Mouse (Mus musculus): ENCODE data around the gene Aff4. TPM values are rescaled to one million over a fixed set of nuclear protein-coding genes. Genes with fewer than 3 reads are reported as not detected.
A peak's percentile ranks its signal among the peaks of the same experiment; 100 is the strongest.
"Not testable (repeated sequence)": the region's sequence is repeated elsewhere in the genome, so short reads cannot be mapped to it uniquely, and the experiment has no call there.

The Aff4 gene
- polyA plus RNA-seq, 1 experiment: 856 TPM

DNA sequence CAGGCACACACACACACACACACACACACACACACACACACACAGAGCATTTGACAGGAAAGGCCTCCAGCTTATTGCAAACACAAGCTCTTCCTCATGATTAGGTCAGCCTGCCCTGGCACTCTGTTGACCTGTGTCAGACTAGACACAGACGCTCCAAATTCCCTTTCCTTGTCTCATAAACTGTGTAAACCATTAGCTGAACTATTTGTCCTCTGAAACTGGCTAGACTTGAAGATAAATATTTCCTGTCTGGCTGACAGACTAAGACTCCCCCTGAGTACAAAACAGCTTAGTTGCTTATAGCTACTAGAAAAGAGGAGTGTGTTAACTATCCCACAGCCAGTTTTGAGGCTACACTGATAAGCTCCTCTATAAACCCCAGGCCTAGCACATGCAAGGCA lies 35.9 kb upstream of the Aff4 start:
- Histone ChIP-seq H3K27ac (ENCODE audit: insufficient read depth, low read depth, low read length) (no peak overlapping the region), H3K4me3 (ENCODE audit: insufficient read depth, low read depth, low read length) (no peak overlapping the region), H3K4me1 (ENCODE audit: control insufficient read depth, insufficient read depth, low read length) (no peaks in the 10 kb centered on the region)
- WGBS: 74% methylated on average over 1 of the region's 1 CpGs
- no peak for TF ChIP-seq POLR2A (IDR thresholded peaks at IDR 0.05; ENCODE audit: insufficient read depth, low read depth, low read length)

- TF ChIP-seq POLR2A (IDR thresholded peaks at IDR 0.05; ENCODE audit: insufficient read depth, low read depth, low read length) (no peak), CTCF (IDR thresholded peaks at IDR 0.05; ENCODE audit: insufficient read depth, low read depth, low read length) (no peak)
- H3K4me3 ChIP-seq (ENCODE audit: insufficient read depth, low read depth, low read length): no peak overlapping the region
- WGBS: 20% methylated on average over 6 of the region's 6 CpGs
Measured at GRCm38 (mm10) chr11:53316996-53317395, 33.6 kb upstream of the Aff4 start.

DNA sequence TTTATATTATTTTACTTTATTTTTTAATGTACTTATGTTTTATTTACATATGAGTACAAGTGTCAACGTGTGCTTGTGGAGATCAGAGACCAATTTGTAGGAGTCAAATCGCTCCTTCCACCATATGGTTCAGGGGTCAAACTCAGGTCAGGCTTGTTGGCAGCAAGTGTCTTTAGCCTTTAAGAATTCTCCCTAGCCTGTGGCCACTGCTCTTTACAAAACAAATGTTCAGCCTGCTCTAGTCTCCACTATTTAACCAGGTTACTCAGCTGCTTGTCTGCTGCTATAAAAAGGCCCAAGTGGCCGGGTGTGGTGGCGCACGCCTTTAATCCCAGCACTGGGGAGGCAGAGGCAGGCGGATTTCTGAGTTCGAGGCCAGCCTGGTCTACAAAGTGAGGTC lies 32.6 kb upstream of the Aff4 start:
- no peak overlapping the region for H3K4me3 ChIP-seq (ENCODE audit: insufficient read depth, low read depth, low read length)
- no peaks in the 10 kb centered on the region for H3K4me1 ChIP-seq (ENCODE audit: control insufficient read depth, insufficient read depth, low read length)
- TF ChIP-seq CTCF (IDR thresholded peaks at IDR 0.05; ENCODE audit: insufficient read depth, low read depth, low read length) (no peak), POLR2A (IDR thresholded peaks at IDR 0.05; ENCODE audit: insufficient read depth, low read depth, low read length) (no peak)
- 88% methylated on average over 7 of the region's 7 CpGs for WGBS
- no peak overlapping the region for H3K27ac ChIP-seq (ENCODE audit: insufficient read depth, low read depth, low read length)

More at GRCm38 (mm10) chr11:53316996-53317395, 33.6 kb upstream of the Aff4 start:
- Histone ChIP-seq H3K27ac (ENCODE audit: insufficient read depth, low read depth, low read length) (peak overlapping the region; percentile 27), H3K4me1 (ENCODE audit: control insufficient read depth, insufficient read depth, low read length) (no peaks in the 10 kb centered on the region)

- not testable (repeated sequence) for H3K4me3 ChIP-seq (ENCODE audit: insufficient read depth, low read depth, low read length); H3K27ac ChIP-seq (ENCODE audit: insufficient read depth, low read depth, low read length); H3K4me1 ChIP-seq (ENCODE audit: control insufficient read depth, insufficient read depth, low read length)
- 85% methylated on average over 3 of the region's 3 CpGs for WGBS
Measured at GRCm38 (mm10) chr11:53318568-53318967, 32.1 kb upstream of the Aff4 start.

DNA sequence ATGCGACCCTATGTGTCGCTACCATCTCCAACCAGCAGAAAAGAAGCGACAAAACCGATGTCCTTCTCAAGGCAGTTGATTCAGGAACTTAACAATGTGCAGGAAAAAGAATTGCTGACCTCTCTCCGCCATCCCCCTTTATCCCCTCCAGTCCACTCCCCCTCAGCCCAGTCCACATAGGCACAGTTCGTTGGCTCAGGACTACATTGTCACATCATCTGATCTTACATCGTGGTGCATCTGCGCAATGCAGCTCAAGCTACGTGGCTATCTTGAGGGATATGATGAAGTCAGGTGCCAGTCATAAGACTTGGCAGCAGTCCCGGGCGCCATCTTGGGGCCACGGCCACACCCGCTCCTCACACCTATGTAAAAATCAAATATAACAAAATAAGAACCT lies 30.8 kb upstream of the Aff4 start:
- H3K4me1 ChIP-seq (ENCODE audit: control insufficient read depth, insufficient read depth, low read length); H3K4me3 ChIP-seq (ENCODE audit: insufficient read depth, low read depth, low read length); H3K27ac ChIP-seq (ENCODE audit: insufficient read depth, low read depth, low read length): not testable (repeated sequence)
- WGBS: 93% methylated on average over 13 of the region's 13 CpGs

GRCm38 (mm10) chr11:53324512-53324968 lies 26.1 kb upstream of the Aff4 start, which contains the start of gene Zcchc10:
TSS of gene Zcchc10 (plus strand) at chr11:53324679.
- Histone ChIP-seq H3K27ac (ENCODE audit: insufficient read depth, low read depth, low read length) (0 out of 2 replicates have a peak within 1 kb of the TSS, but pooled peaks have one; percentile 0), H3K4me3 (ENCODE audit: insufficient read depth, low read depth, low read length) (peak within 1 kb of the TSS; percentile 61), H3K4me1 (ENCODE audit: control insufficient read depth, insufficient read depth, low read length) (no peaks in the 10 kb centered on the region)
- under 1% methylated on average over 21 of the region's 21 CpGs for WGBS
- TF ChIP-seq CTCF (IDR thresholded peaks at IDR 0.05; ENCODE audit: insufficient read depth, low read depth, low read length): no peak
- TF ChIP-seq POLR2A (IDR thresholded peaks at IDR 0.05; ENCODE audit: insufficient read depth, low read depth, low read length): peak; percentile 72

DNA sequence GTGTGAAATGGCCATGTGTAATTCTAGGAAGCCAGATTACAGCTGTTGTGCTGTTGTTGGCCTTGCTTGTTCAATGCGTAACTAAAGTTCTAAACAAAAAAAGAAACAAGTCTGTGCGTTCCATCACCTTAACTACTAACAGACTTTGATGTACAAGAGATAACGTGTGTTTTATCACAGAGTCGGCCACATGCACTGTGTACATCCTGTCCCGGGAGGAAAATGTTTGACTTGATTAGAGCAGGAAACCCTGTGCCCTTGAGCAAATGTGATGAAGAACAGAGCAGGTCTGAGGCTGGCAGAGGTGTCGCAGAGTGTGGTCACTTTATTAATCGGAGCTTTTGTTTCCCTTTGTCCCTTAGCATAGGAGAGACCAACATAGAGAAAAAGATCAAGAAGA lies 20.3 kb upstream of the Aff4 start:
- no peak overlapping the region for H3K4me3 ChIP-seq (ENCODE audit: insufficient read depth, low read depth, low read length)
- H3K4me1 ChIP-seq (ENCODE audit: control insufficient read depth, insufficient read depth, low read length): no peaks in the 10 kb centered on the region
- WGBS: 92% methylated on average over 7 of the region's 7 CpGs
- TF ChIP-seq POLR2A (IDR thresholded peaks at IDR 0.05; ENCODE audit: insufficient read depth, low read depth, low read length): no peak
- no peak for TF ChIP-seq CTCF (IDR thresholded peaks at IDR 0.05; ENCODE audit: insufficient read depth, low read depth, low read length)
- no peak overlapping the region for H3K27ac ChIP-seq (ENCODE audit: insufficient read depth, low read depth, low read length)

DNA sequence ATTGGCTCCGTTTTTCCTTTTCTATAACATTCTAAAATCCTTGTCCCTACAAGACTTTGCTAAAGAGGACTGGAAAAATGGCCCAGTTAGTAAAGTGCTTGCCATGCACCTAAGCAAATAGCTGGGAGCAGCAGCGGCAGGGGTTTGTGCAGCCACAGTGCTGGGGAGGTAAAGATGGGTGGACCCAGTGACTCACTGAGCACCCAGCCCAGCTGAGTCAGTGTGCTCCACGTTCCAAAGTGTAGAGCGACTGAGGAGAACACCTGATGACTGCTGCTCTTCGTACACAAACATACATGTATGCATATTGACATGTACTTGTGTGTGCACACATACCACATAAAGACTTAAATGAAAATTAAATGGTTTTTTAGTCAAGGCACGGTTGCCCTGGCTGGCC lies 19.5 kb upstream of the Aff4 start:
- TF ChIP-seq CTCF (IDR thresholded peaks at IDR 0.05; ENCODE audit: insufficient read depth, low read depth, low read length) (no peak), POLR2A (IDR thresholded peaks at IDR 0.05; ENCODE audit: insufficient read depth, low read depth, low read length) (no peak)
- H3K4me3 ChIP-seq (ENCODE audit: insufficient read depth, low read depth, low read length): no peak overlapping the region
- H3K27ac ChIP-seq (ENCODE audit: insufficient read depth, low read depth, low read length): no peak overlapping the region
- WGBS: 81% methylated on average over 6 of the region's 6 CpGs
- H3K4me1 ChIP-seq (ENCODE audit: control insufficient read depth, insufficient read depth, low read length): no peaks in the 10 kb centered on the region

DNA sequence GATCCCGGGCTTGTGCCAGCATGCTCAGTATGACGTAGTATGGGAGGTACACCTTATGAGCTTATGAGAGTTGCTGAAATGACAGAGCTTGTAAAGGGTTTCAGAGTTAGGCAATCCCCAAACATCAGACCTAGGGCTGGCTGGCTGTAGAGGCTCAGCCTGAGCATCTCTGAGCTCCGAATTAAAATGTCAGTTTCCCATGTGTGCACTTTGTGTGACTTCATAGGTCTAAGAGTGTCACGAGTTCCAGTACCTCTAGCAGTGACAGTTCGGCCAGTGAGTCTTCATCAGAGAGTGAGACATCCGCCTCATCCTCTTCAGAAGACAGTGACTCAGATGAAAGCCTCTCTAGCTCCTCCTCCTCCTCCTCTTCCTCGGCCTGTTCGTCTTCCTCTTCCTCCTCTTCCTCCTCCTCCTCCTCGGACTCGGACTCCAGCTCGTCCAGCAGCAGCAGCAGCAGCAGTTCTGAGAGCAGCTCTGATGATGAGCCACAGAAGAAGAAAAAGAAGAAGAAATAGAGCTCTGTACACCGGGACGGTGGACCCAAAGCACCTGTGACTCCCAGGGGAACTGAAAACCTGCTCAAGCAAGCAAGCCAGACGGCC lies 18.5 kb upstream of the Aff4 start:
- Histone ChIP-seq H3K4me3 (ENCODE audit: insufficient read depth, low read depth, low read length) (no peak overlapping the region), H3K27ac (ENCODE audit: insufficient read depth, low read depth, low read length) (no peak overlapping the region), H3K4me1 (ENCODE audit: control insufficient read depth, insufficient read depth, low read length) (no peaks in the 10 kb centered on the region)
- WGBS: 91% methylated on average over 14 of the region's 14 CpGs
- TF ChIP-seq CTCF (IDR thresholded peaks at IDR 0.05; ENCODE audit: insufficient read depth, low read depth, low read length): no peak
- TF ChIP-seq POLR2A (IDR thresholded peaks at IDR 0.05; ENCODE audit: insufficient read depth, low read depth, low read length): no peak

All from olfactory bulb, adult 2 months (tissue).